Mouse (Mus musculus) erythroid progenitor cell, adult 5-6 weeks (primary cell): ENCODE data around the gene Tank. TPM values are rescaled to one million over a fixed set of nuclear protein-coding genes. Genes with fewer than 3 reads are reported as not detected.

Experiments
- ATAC-seq: replicated peaks from 2 replicates; pipeline ENCODE4 v1.8.0; 2016; ENCODE audit warnings: moderate number of reproducible peaks, mild to moderate bottlenecking, moderate TSS enrichment, inconsistent platforms; ENCODE audit not compliant: poor library complexity, low FRiP score, severe bottlenecking
- total RNA-seq, 2 experiments: library from RNA; stranded (forward) in 1 of 2; stranded (reverse) in 1 of 2; fragments of 150-400 nt in 1 of 2; fragments of 186-747, 209-891 nt in 1 of 2; gene quantifications; 2 replicates each; pipeline versions ENCODE4 v1.2.3 to v1.2.4; 2015 to 2017; ENCODE audit warnings: low replicate concordance in 2 of 2

Gene Tank
- total RNA-seq, 2 experiments from 2014 or later, result 83.4 to 128 TPM

DNA sequence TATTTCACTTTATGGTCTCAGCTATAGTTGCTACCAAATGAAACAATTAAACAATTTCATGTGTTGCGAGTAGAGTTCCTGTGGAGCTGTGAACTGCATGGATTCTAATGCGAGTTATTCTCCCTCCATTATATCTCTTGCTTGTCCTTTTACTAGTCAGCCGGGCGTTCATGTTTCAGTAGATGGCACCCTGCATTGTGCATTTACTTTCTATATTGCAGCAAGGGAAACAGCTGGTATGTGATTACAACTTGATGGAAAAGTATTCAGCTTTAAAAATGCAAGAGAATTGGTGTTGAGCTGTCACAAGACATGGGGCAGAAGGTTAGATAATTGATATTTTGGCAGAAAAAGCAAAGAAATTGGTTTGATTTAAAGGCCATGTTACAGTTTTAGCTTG is 72.8 kb downstream of the Tank start:
- no peak for ATAC-seq

- ATAC-seq, result no peak
These were observed 73.3 kb downstream of the Tank start for GRCm38 (mm10) chr2:61651640-61652039.

DNA sequence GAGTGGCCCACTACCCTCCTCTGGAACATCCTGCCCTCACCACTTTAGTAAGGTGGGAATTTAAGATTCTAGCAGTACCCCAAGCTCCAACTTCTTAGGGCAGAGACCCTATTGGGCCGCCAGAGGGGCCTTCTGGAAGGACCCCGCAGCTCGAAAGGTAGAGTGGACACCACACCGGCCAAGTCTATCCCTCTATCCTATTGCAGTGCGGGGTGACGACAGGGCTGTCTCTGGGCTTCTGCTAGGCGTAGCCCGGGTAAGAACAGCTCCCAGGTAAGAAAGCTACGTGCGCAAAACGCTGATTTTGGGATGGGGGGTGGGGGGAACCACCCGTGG is 76.6 kb downstream of the Tank start:
- no peak for ATAC-seq

- ATAC-seq, result 0 out of 2 replicates have a peak, but pooled peaks have one; percentile 28
These were observed 77.2 kb downstream of the Tank start for GRCm38 (mm10) chr2:61655382-61656281.

- peak; percentile 56; the same call in 1 of the 2 replicates for ATAC-seq
These were observed 78.3 kb downstream of the Tank start for GRCm38 (mm10) chr2:61656421-61657411.

DNA sequence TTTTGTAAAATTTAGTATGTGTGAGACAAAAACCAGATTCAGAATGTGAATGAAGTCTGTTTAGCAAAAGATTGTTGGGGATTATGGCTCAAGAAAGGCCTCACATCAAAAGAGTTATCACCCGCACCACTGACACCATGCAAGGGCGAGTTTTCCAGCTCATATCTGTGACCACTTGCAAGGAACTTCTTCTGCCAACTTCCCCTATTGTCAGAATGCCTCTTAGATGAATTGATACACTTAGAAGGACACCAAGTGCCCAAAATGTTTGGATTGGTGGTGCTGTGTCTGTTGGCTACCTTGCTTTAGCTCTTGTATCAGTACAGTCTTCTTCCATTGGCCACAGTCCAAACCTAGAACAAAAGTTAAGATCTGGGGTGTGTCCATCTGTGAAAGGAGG is 80.9 kb downstream of the Tank start:
- no peak for ATAC-seq

- no peak for ATAC-seq
These were observed 84.4 kb downstream of the Tank start for GRCm38 (mm10) chr2:61662833-61663232.

- no peak for ATAC-seq
These were observed 85.3 kb downstream of the Tank start for GRCm38 (mm10) chr2:61663573-61664241.

DNA sequence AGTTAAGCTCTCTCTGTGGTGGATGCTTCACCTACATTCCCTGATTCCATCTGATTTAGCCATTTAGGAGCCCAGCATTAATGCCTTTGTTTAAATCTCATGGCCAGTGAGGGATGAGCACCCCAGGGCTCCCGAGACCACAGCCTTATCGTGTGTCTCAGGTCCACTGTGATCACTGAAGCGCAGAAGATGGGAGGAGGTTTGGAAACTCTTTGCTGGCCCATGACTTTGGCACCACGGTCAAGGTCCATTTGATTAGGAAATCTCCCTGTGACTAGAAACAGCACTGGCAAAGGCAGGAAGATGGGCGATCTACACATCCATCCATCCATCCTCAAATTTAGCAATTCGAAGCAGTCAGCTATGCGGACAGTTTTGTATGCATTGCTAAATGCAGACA is 89.0 kb downstream of the Tank start:
- no peak for ATAC-seq

DNA sequence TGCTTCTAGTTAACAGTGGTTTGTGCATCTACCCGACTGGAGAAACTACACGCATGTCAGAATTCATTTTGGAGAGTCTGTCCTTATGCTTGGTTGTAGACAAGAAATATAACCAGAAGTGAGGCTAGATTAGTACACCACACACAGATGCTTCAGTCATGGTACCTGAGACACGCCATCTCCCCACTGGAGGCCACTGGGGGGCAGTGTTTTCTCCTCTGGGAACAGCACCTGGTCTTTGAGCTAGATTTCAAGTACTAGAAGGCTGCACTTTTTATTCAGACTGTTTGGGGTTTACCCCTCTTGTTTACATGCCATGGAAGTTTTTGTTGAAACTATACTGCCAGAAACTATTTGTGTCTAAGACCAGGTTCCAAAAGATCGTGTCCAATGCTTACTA is 89.9 kb downstream of the Tank start:
- ATAC-seq, result no peak

DNA sequence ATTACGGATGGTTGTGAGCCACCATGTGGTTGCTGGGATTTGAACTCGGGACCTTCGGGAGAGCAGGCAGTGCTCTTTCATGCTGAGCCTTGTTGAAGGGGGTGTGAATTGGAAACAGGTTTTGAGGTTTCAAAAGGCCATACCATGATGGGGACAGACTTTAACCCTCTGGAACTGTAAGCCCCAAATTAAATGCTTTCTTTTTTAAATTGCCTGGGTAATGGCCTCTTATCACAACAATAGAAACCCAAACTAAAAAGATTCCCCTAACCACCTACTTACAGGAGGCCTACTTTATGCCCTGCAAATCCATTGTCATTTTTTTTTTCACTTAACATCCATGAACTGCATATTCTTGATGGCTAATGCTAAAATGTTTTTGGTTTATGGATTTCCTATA is 96.2 kb downstream of the Tank start:
- no peak for ATAC-seq

DNA sequence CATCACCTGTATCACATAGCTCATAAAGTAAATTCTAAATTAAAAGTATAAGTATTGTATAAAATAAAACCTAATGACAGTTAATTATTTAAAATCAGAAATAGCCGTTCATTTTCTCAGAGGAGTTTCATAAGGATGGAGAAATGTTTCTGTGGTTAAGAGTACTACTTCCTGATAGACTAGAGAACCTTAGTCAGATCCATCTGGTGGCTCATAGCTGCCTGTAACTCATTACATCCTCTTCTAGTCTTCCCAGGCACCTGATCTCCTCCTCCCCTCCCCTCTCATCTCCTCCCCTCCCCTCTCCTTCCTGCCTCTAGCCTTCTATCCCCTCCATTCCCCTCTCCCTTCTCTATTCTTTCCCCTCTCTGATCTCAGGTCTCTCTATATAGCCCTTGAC is 103.2 kb downstream of the Tank start:
- no peak for ATAC-seq

GRCm38 (mm10) chr2:61686533-61686932 is 108.1 kb downstream of the Tank start:
- no peak for ATAC-seq

DNA sequence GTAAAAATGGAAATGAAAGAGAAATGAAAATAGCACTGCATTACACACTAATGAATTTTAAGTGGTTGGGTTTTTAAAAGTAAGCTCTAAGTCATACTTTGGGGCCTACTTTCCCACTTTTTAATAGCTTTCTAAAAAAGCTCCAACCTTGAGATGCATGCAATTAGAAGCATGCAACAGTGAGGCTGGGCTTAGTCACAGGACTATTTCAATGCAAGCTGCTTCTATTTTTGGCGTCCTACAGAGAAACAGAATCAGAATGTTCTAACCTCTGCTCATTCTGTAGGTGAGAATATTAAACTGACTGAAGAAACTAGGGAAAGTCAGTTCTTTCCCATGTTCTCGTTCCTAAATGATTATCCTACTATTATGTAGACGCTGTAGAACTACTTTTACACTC is 110.7 kb downstream of the Tank start:
- ATAC-seq, result no peak

Other genes with a start within 250 kb of the Tank start
- gene Psmd14, start 133.1 kb downstream of the Tank start, total RNA-seq (2015; ENCODE audit: low replicate concordance), result 126 and 128 TPM in 2 replicates
- 66.0 and 108 TPM in 2 replicates for gene Psmd14, start 133.1 kb downstream of the Tank start, total RNA-seq (2017; ENCODE audit: low replicate concordance)
- not detected in 2 replicates for gene Tbr1, start 224.3 kb downstream of the Tank start, total RNA-seq (2015; ENCODE audit: low replicate concordance)
- not detected in 2 replicates for gene Tbr1, start 224.3 kb downstream of the Tank start, total RNA-seq (2017; ENCODE audit: low replicate concordance)